Mouse (Mus musculus) heart, adult 18-20 months (tissue): Measurements from ENCODE around the gene Fhit. TPM values are rescaled to one million over a fixed set of nuclear protein-coding genes. Genes with fewer than 3 reads are reported as not detected.

Source experiments
- DNase-seq, 2 experiments: peaks; one replicate each; pipeline ENCODE4 v3.0.0; 2021 to 2022; ENCODE audit warnings: mixed read lengths in 1 of 2
- total RNA-seq, 2 experiments: library from RNA; stranded (reverse); gene quantifications; 2 replicates each; pipeline ENCODE4 v1.2.3; 2021

Gene Fhit
- total RNA-seq, 2 experiments from 2014 or later = 1.7 to 1.8 TPM

GRCm38 (mm10) chr14:9589121-9589520 lies 1572.7 kb downstream of the Fhit start:
- no peak for DNase-seq

GRCm38 (mm10) chr14:9587900-9588299 lies 1573.9 kb downstream of the Fhit start:
- no peak for DNase-seq

GRCm38 (mm10) chr14:9583227-9584155 lies 1578.3 kb downstream of the Fhit start:
- DNase-seq = no peak

GRCm38 (mm10) chr14:9556333-9556732 lies 1605.5 kb downstream of the Fhit start:
- DNase-seq = no peak

- peak in 1 of 2 experiments; percentile 1 for DNase-seq
Measured at GRCm38 (mm10) chr14:9555807-9556206, 1606.0 kb downstream of the Fhit start.

GRCm38 (mm10) chr14:9552149-9552548 lies 1609.7 kb downstream of the Fhit start:
- DNase-seq = no peak

- DNase-seq = no peak
Measured at GRCm38 (mm10) chr14:9547952-9548351, 1613.9 kb downstream of the Fhit start.

GRCm38 (mm10) chr14:9544364-9544763 lies 1617.5 kb downstream of the Fhit start:
- DNase-seq = no peak

- peak in 1 of 2 experiments; percentile 3 for DNase-seq
Measured at GRCm38 (mm10) chr14:9535491-9535890, 1626.3 kb downstream of the Fhit start.

GRCm38 (mm10) chr14:9529247-9529646 lies 1632.6 kb downstream of the Fhit start:
- DNase-seq = no peak

- DNase-seq = no peak
Measured at GRCm38 (mm10) chr14:9526136-9526535, 1635.7 kb downstream of the Fhit start.

GRCm38 (mm10) chr14:9517651-9518050 lies 1644.2 kb downstream of the Fhit start:
- DNase-seq = no peak

- no peak for DNase-seq
Measured at GRCm38 (mm10) chr14:9509678-9510077, 1652.2 kb downstream of the Fhit start.

Other genes with a start within 250 kb of the Fhit start
- gene Gm3839, start 194.7 kb upstream of the Fhit start, total RNA-seq = 1 to 10 TPM; 1.1 to 1.4 TPM